Mouse (Mus musculus): ENCODE results near the gene Gpc3.

DNA sequence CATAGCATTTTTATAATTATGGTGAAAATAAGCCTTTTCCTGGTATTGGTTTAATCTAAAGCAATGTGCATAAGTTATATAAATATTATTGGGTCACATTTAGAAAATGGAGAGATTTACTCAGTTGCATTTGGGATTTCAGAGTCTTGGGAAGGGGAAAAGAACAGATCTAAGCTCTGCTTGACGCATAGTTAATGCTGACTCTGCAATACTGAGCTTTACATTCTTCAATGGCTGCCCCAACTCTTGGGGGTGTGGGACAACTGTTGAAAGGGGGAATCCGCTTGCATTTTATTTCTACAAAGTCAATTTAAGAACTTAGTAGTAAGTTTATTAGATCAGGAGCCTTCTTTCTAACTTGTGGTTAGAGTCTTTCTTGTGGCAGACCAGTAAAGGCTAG is 28.4 kb upstream of the Gpc3 start:
- no peak for TF ChIP-seq CTCF (IDR thresholded peaks at IDR 0.05; ENCODE audit: low read depth, low read length)
- no peak for TF ChIP-seq POLR2AphosphoS5 (IDR thresholded peaks at IDR 0.05; ENCODE audit: insufficient replicate concordance, low read depth, low read length)
